Mouse (Mus musculus): ENCODE results near the gene Zfp385b. TPM values are rescaled to one million over a fixed set of nuclear protein-coding genes. Genes with fewer than 3 reads are reported as not detected.

The Zfp385b gene
- polyA plus RNA-seq, 1 experiment from 2014 or later = 3.1 TPM

GRCm38 (mm10) chr2:77815775-77816412 lies 3.5 kb downstream of the Zfp385b start:
- DNase-seq = no peak
- Histone ChIP-seq H3K36me3 (no peaks in the 10 kb centered on the region), H3K4me1 (replicated peaks) (peaks cover 5% of the 10 kb centered on the region; the same call in 1 of the 2 replicates), H3K4me3 (replicated peaks) (peak overlapping the region; percentile 53), H3K4me2 (peak overlapping the region; percentile 63), H3K27me3 (peaks cover 54% of the 10 kb centered on the region), H3K9me3 (replicated peaks) (no peaks in the 10 kb centered on the region), H3K9ac (no peak overlapping the region), H3K27ac (no peak overlapping the region)
- ATAC-seq (ENCODE audit: low read depth) = no peak
- WGBS (ENCODE audit: insufficient replicate concordance) = 3% methylated on average over 20 of the region's 20 CpGs

GRCm38 (mm10) chr2:77814896-77815295 lies 4.5 kb downstream of the Zfp385b start:
- H3K4me2 ChIP-seq = no peak overlapping the region
- H3K27ac ChIP-seq = no peak overlapping the region
- no peak for DNase-seq

GRCm38 (mm10) chr2:77813029-77813428 lies 6.4 kb downstream of the Zfp385b start:
- no peaks in the 10 kb centered on the region for H3K9me3 ChIP-seq (replicated peaks)
- no peak overlapping the region for H3K9ac ChIP-seq
- ATAC-seq (ENCODE audit: low read depth) (no peak), DNase-seq (no peak)
- WGBS (ENCODE audit: insufficient replicate concordance) = 66% methylated on average over 3 of the region's 3 CpGs
- peaks cover 46% of the 10 kb centered on the region for H3K27me3 ChIP-seq
- H3K4me2 ChIP-seq = no peak overlapping the region
- H3K27ac ChIP-seq = no peak overlapping the region
- peaks cover 5% of the 10 kb centered on the region; the same call in 1 of the 2 replicates for H3K4me1 ChIP-seq (replicated peaks)
- no peak overlapping the region for H3K4me3 ChIP-seq (replicated peaks)
- H3K36me3 ChIP-seq = no peaks in the 10 kb centered on the region

More at GRCm38 (mm10) chr2:77814896-77815295, 4.5 kb downstream of the Zfp385b start:
- 69% methylated on average over 8 of the region's 8 CpGs for WGBS (ENCODE audit: insufficient replicate concordance)
- H3K27me3 ChIP-seq = peaks cover 54% of the 10 kb centered on the region
- no peaks in the 10 kb centered on the region for H3K36me3 ChIP-seq
- H3K4me1 ChIP-seq (replicated peaks) = peaks cover 5% of the 10 kb centered on the region; the same call in 1 of the 2 replicates
- no peak for ATAC-seq (ENCODE audit: low read depth)
- no peaks in the 10 kb centered on the region for H3K9me3 ChIP-seq (replicated peaks)
- no peak overlapping the region for H3K9ac ChIP-seq
- H3K4me3 ChIP-seq (replicated peaks) = no peak overlapping the region

GRCm38 (mm10) chr2:77810748-77811147 lies 8.7 kb downstream of the Zfp385b start:
- Histone ChIP-seq H3K4me3 (replicated peaks) (no peak overlapping the region), H3K4me2 (no peak overlapping the region), H3K36me3 (no peaks in the 10 kb centered on the region), H3K4me1 (replicated peaks) (no peaks in the 10 kb centered on the region), H3K9me3 (replicated peaks) (no peaks in the 10 kb centered on the region), H3K27me3 (peaks cover 23% of the 10 kb centered on the region), H3K9ac (no peak overlapping the region), H3K27ac (no peak overlapping the region)
- ATAC-seq (ENCODE audit: low read depth) = no peak
- 75% methylated on average over 5 of the region's 5 CpGs for WGBS (ENCODE audit: insufficient replicate concordance)
- no peak for DNase-seq

- Histone ChIP-seq H3K4me3 (replicated peaks) (no peak overlapping the region), H3K9me3 (replicated peaks) (no peaks in the 10 kb centered on the region), H3K36me3 (no peaks in the 10 kb centered on the region), H3K4me2 (no peak overlapping the region), H3K9ac (no peak overlapping the region), H3K27ac (no peak overlapping the region), H3K27me3 (no peaks in the 10 kb centered on the region), H3K4me1 (replicated peaks) (no peaks in the 10 kb centered on the region)
- WGBS (ENCODE audit: insufficient replicate concordance) = 73% methylated on average over 7 of the region's 7 CpGs
- DNase-seq (no peak), ATAC-seq (ENCODE audit: low read depth) (no peak)
Measured at GRCm38 (mm10) chr2:77804781-77805180, 14.7 kb downstream of the Zfp385b start.

GRCm38 (mm10) chr2:77802291-77802690 lies 17.1 kb downstream of the Zfp385b start:
- Histone ChIP-seq H3K9me3 (replicated peaks) (no peaks in the 10 kb centered on the region), H3K4me3 (replicated peaks) (no peak overlapping the region), H3K27me3 (no peaks in the 10 kb centered on the region), H3K4me2 (no peak overlapping the region), H3K27ac (no peak overlapping the region), H3K4me1 (replicated peaks) (no peaks in the 10 kb centered on the region), H3K36me3 (no peaks in the 10 kb centered on the region), H3K9ac (no peak overlapping the region)
- ATAC-seq (ENCODE audit: low read depth) (no peak), DNase-seq (no peak)
- 61% methylated on average over 3 of the region's 3 CpGs for WGBS (ENCODE audit: insufficient replicate concordance)

- H3K4me2 ChIP-seq = no peak overlapping the region
- DNase-seq = no peak
- no peaks in the 10 kb centered on the region for H3K4me1 ChIP-seq (replicated peaks)
- H3K9ac ChIP-seq = no peak overlapping the region
- no peak overlapping the region for H3K4me3 ChIP-seq (replicated peaks)
- H3K36me3 ChIP-seq = no peaks in the 10 kb centered on the region
- no peak for ATAC-seq (ENCODE audit: low read depth)
- H3K27ac ChIP-seq = no peak overlapping the region
- no peaks in the 10 kb centered on the region for H3K9me3 ChIP-seq (replicated peaks)
- no peaks in the 10 kb centered on the region for H3K27me3 ChIP-seq
- WGBS (ENCODE audit: insufficient replicate concordance) = 68% methylated on average over 4 of the region's 4 CpGs
Measured at GRCm38 (mm10) chr2:77801430-77801829, 18.0 kb downstream of the Zfp385b start.

GRCm38 (mm10) chr2:77801009-77801408 lies 18.4 kb downstream of the Zfp385b start:
- no peaks in the 10 kb centered on the region for H3K27me3 ChIP-seq
- no peaks in the 10 kb centered on the region for H3K9me3 ChIP-seq (replicated peaks)
- no peaks in the 10 kb centered on the region for H3K36me3 ChIP-seq
- 57% methylated on average over 5 of the region's 5 CpGs for WGBS (ENCODE audit: insufficient replicate concordance)
- no peak overlapping the region for H3K27ac ChIP-seq
- no peak overlapping the region for H3K4me3 ChIP-seq (replicated peaks)
- no peak for ATAC-seq (ENCODE audit: low read depth)
- no peak overlapping the region for H3K4me2 ChIP-seq
- DNase-seq = no peak
- H3K4me1 ChIP-seq (replicated peaks) = no peaks in the 10 kb centered on the region
- no peak overlapping the region for H3K9ac ChIP-seq

GRCm38 (mm10) chr2:77797233-77797632 lies 22.2 kb downstream of the Zfp385b start:
- H3K27ac ChIP-seq = no peak overlapping the region
- 60% methylated on average over 5 of the region's 5 CpGs for WGBS (ENCODE audit: insufficient replicate concordance)
- no peak overlapping the region for H3K4me2 ChIP-seq
- H3K36me3 ChIP-seq = no peaks in the 10 kb centered on the region
- DNase-seq = no peak
- no peak overlapping the region for H3K9ac ChIP-seq
- H3K9me3 ChIP-seq (replicated peaks) = no peaks in the 10 kb centered on the region
- H3K4me3 ChIP-seq (replicated peaks) = no peak overlapping the region
- ATAC-seq (ENCODE audit: low read depth) = no peak
- no peaks in the 10 kb centered on the region for H3K27me3 ChIP-seq
- H3K4me1 ChIP-seq (replicated peaks) = no peaks in the 10 kb centered on the region

GRCm38 (mm10) chr2:77795859-77796552 lies 23.4 kb downstream of the Zfp385b start:
- no peaks in the 10 kb centered on the region for H3K4me1 ChIP-seq (replicated peaks)
- no peaks in the 10 kb centered on the region for H3K36me3 ChIP-seq
- no peak overlapping the region for H3K4me2 ChIP-seq
- H3K9me3 ChIP-seq (replicated peaks) = no peaks in the 10 kb centered on the region
- ATAC-seq (ENCODE audit: low read depth) (no peak), DNase-seq (no peak)
- no peak overlapping the region for H3K27ac ChIP-seq
- H3K4me3 ChIP-seq (replicated peaks) = no peak overlapping the region
- H3K9ac ChIP-seq = no peak overlapping the region
- H3K27me3 ChIP-seq = no peaks in the 10 kb centered on the region
- 54% methylated on average over 8 of the region's 8 CpGs for WGBS (ENCODE audit: insufficient replicate concordance)

GRCm38 (mm10) chr2:77790846-77791245 lies 28.6 kb downstream of the Zfp385b start:
- Histone ChIP-seq H3K4me2 (no peak overlapping the region), H3K27me3 (no peaks in the 10 kb centered on the region), H3K9me3 (replicated peaks) (no peaks in the 10 kb centered on the region), H3K4me1 (replicated peaks) (no peaks in the 10 kb centered on the region), H3K4me3 (replicated peaks) (no peak overlapping the region), H3K9ac (no peak overlapping the region), H3K27ac (no peak overlapping the region), H3K36me3 (no peaks in the 10 kb centered on the region)
- 53% methylated on average over 4 of the region's 4 CpGs for WGBS (ENCODE audit: insufficient replicate concordance)
- DNase-seq (no peak), ATAC-seq (ENCODE audit: low read depth) (no peak)

GRCm38 (mm10) chr2:77790295-77790694 lies 29.1 kb downstream of the Zfp385b start:
- Histone ChIP-seq H3K27ac (no peak overlapping the region), H3K27me3 (no peaks in the 10 kb centered on the region), H3K36me3 (no peaks in the 10 kb centered on the region), H3K4me2 (no peak overlapping the region), H3K4me3 (replicated peaks) (no peak overlapping the region), H3K9ac (no peak overlapping the region), H3K4me1 (replicated peaks) (no peaks in the 10 kb centered on the region), H3K9me3 (replicated peaks) (no peaks in the 10 kb centered on the region)
- ATAC-seq (ENCODE audit: low read depth) (no peak), DNase-seq (no peak)
- WGBS (ENCODE audit: insufficient replicate concordance) = 61% methylated on average over 9 of the region's 9 CpGs
